Mouse (Mus musculus) activated CD4-positive, CD25-positive, alpha-beta regulatory T cell, adult 4 months (primary cell): ENCODE measurements around the gene Ppp1r9b. TPM values are rescaled to one million over a fixed set of nuclear protein-coding genes. Genes with fewer than 3 reads are reported as not detected.

Experiments
- ATAC-seq: one replicate; pipeline ENCODE4 v1.8.0; 2017
- polyA plus RNA-seq, 2 experiments: library from polyadenylated mRNA; unstranded; fragments of 100-300 nt; shearing (Covaris generic); gene quantifications; one replicate each; pipeline ENCODE4 v1.2.1; 2017

Ppp1r9b gene
- polyA plus RNA-seq, 2 experiments from 2014 or later, result 23.1 to 24.0 TPM

- ATAC-seq, result no peak
Observed at GRCm38 (mm10) chr11:95024439-95025184, 33.8 kb downstream of the Ppp1r9b start.

- ATAC-seq, result no peak
Observed at GRCm38 (mm10) chr11:95025227-95026012, 34.6 kb downstream of the Ppp1r9b start.

- no peak for ATAC-seq
Observed at GRCm38 (mm10) chr11:95026090-95026542, 35.3 kb downstream of the Ppp1r9b start.

GRCm38 (mm10) chr11:95026849-95027248 is 36.0 kb downstream of the Ppp1r9b start:
- no peak for ATAC-seq

GRCm38 (mm10) chr11:95027850-95028470 is 37.1 kb downstream of the Ppp1r9b start:
- ATAC-seq, result no peak

- no peak for ATAC-seq
Observed at GRCm38 (mm10) chr11:95032945-95033344, 42.1 kb downstream of the Ppp1r9b start.

- ATAC-seq, result no peak
Observed at GRCm38 (mm10) chr11:95033617-95034016, 42.8 kb downstream of the Ppp1r9b start.

GRCm38 (mm10) chr11:95034902-95035301 is 44.1 kb downstream of the Ppp1r9b start:
- ATAC-seq, result no peak

GRCm38 (mm10) chr11:95036521-95036920 is 45.7 kb downstream of the Ppp1r9b start:
- no peak for ATAC-seq

- ATAC-seq, result no peak
Observed at GRCm38 (mm10) chr11:95037306-95037705, 46.5 kb downstream of the Ppp1r9b start.

GRCm38 (mm10) chr11:95038156-95038817 is 47.5 kb downstream of the Ppp1r9b start:
- ATAC-seq, result no peak

GRCm38 (mm10) chr11:95038818-95039655 is 48.2 kb downstream of the Ppp1r9b start:
- ATAC-seq, result no peak

GRCm38 (mm10) chr11:95039766-95040165 is 48.9 kb downstream of the Ppp1r9b start:
- ATAC-seq, result no peak

- ATAC-seq, result no peak
Observed at GRCm38 (mm10) chr11:95040491-95041138, 49.8 kb downstream of the Ppp1r9b start.

- ATAC-seq, result peak; percentile 98
Observed at GRCm38 (mm10) chr11:95041139-95041609, 50.3 kb downstream of the Ppp1r9b start, which contains the start of gene Pdk2. Gene Pdk2, minus strand, starts transcription at chr11:95041354.

GRCm38 (mm10) chr11:95042096-95042495 is 51.3 kb downstream of the Ppp1r9b start:
- ATAC-seq, result no peak

- ATAC-seq, result no peak
Observed at GRCm38 (mm10) chr11:95043060-95043459, 52.2 kb downstream of the Ppp1r9b start.

- ATAC-seq, result no peak
Observed at GRCm38 (mm10) chr11:95043608-95044007, 52.8 kb downstream of the Ppp1r9b start.

- no peak for ATAC-seq
Observed at GRCm38 (mm10) chr11:95044185-95044870, 53.5 kb downstream of the Ppp1r9b start.

- peak; percentile 79 for ATAC-seq
Observed at GRCm38 (mm10) chr11:95046980-95047680, 56.3 kb downstream of the Ppp1r9b start.
